Mouse (Mus musculus) ES-E14 (cell line): ENCODE measurements at regions not wholly inside any gene's neighbourhood (a gene's known extent, or its start where the extent isn't known, plus 50 kb on each side); places are given as distances from the start of the nearest gene placed in this dataset.

ENCODE experiments used
- DNase-seq: peaks from one replicate; pipeline ENCODE4 v3.0.0-alpha.2; 2013; ENCODE audit warnings: low read depth, low spot score
- H3K27ac ChIP-seq: 2 replicates; pipeline ENCODE4 v1.5.1; 2012; ENCODE audit warnings: low read depth, mild to moderate bottlenecking, low read length, moderate library complexity, mixed read lengths; ENCODE audit not compliant: poor library complexity, insufficient read depth, severe bottlenecking
- H3K36me3 ChIP-seq: 2 replicates; pipeline ENCODE4 v1.6.1; 2012; ENCODE audit warnings: mild to moderate bottlenecking, low read length, moderate library complexity, mixed read lengths; ENCODE audit not compliant: control insufficient read depth, poor library complexity, insufficient read depth, severe bottlenecking
- H3K4me1 ChIP-seq, 2 experiments: fragments of 150-350 bp in 1 of 2; sonication (generic) in 1 of 2; 2 replicates each; pipeline ENCODE4 v1.6.1; 2012; ENCODE audit warnings: low read length in 2 of 2, mild to moderate bottlenecking in 1 of 2, mixed read lengths in 1 of 2; ENCODE audit not compliant: control insufficient read depth in 2 of 2, insufficient read depth in 2 of 2, poor library complexity in 1 of 2
- H3K4me3 ChIP-seq, 2 experiments: fragments of 150-350 bp in 1 of 2; sonication (generic) in 1 of 2; 2 replicates each; pipeline ENCODE4 v1.5.1; 2012; ENCODE audit warnings: low read length in 2 of 2, low read depth in 1 of 2, mild to moderate bottlenecking in 1 of 2, mixed read lengths in 1 of 2; ENCODE audit not compliant: insufficient read depth in 1 of 2, poor library complexity in 1 of 2, severe bottlenecking in 1 of 2
- H3K9ac ChIP-seq: 2 replicates; pipeline ENCODE4 v1.6.1; 2012; ENCODE audit warnings: low read depth, mild to moderate bottlenecking, low read length, mixed read lengths; ENCODE audit not compliant: poor library complexity, insufficient read depth, severe bottlenecking
- H3K9me3 ChIP-seq: fragments of 150-350 bp; sonication (generic); 2 replicates; pipeline ENCODE4 v1.6.1; 2012; ENCODE audit warnings: low read depth, mild to moderate bottlenecking, low read length; ENCODE audit not compliant: control insufficient read depth, insufficient read depth
- CHD2 ChIP-seq: IDR thresholded peaks from 2 replicates; pipeline ENCODE4 v1.6.1; 2014; ENCODE audit warnings: mild to moderate bottlenecking, low read depth, low read length, inconsistent platforms
- HCFC1 ChIP-seq: IDR thresholded peaks from 2 replicates; pipeline ENCODE4 v1.6.1; 2012; ENCODE audit warnings: low read length, inconsistent platforms, borderline replicate concordance; ENCODE audit not compliant: insufficient read depth
- MAFK ChIP-seq: IDR thresholded peaks from 2 replicates; pipeline ENCODE4 v1.6.1; 2014; ENCODE audit warnings: mild to moderate bottlenecking, low read depth, low read length, inconsistent platforms; ENCODE audit not compliant: insufficient read depth
- ZC3H11A ChIP-seq: IDR thresholded peaks from 2 replicates; pipeline ENCODE4 v1.6.1; 2012; ENCODE audit warnings: low read depth, mild to moderate bottlenecking, inconsistent platforms, low read length, borderline replicate concordance
- ZNF384 ChIP-seq: IDR thresholded peaks from 2 replicates; pipeline ENCODE4 v1.6.1; 2012; ENCODE audit warnings: low read depth, low read length, inconsistent platforms
- in situ Hi-C, 2 experiments: fragments of 600-800 bp; cut with MboI; formaldehyde crosslinking; loops; one replicate each; pipeline ENCODE4 v1.15.1; 2025; ENCODE audit warnings: low sequenced_read_pairs in 2 of 2, inconsistent platforms in 1 of 2; ENCODE audit not compliant: unreplicated experiment in 2 of 2

DNA sequence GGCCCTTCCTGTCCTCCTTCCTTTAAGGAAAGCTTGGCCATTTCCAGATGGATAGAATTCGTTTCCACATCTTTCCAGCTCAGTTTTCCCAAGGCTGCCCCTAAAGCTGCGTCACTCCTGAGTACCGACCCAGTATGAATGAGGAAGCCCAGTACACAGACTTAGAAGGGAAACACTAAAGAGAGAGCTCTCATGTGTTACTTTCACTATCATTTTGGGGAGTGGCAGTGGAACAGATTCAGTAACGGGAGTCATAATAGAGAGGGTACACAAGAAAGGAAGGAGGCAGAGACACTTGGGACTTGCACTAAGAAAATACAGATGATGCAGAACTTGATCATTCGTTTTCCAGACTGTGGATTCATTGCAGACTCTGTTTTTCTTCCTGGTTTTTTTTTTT, 210.1 kb downstream of the Tle4 start:
- H3K27ac ChIP-seq: no peak overlapping the region
- in situ Hi-C loops: loop anchor here in 1 of 2 experiments (25.0 kb wide), 1 partner anchor 650 kb away; no protein-coding TSS in a partner anchor
- no peaks in the 10 kb centered on the region for H3K36me3 ChIP-seq
- H3K9ac ChIP-seq: no peak overlapping the region
- no peaks in the 10 kb centered on the region for H3K9me3 ChIP-seq
- no peaks in the 10 kb centered on the region for H3K4me1 ChIP-seq
- H3K4me3 ChIP-seq: no peak overlapping the region
- no peak for TF ChIP-seq ZC3H11A
- no peak for TF ChIP-seq CHD2
- TF ChIP-seq MAFK: no peak
- TF ChIP-seq ZNF384: no peak
- TF ChIP-seq HCFC1: no peak
- no peak for DNase-seq

DNA sequence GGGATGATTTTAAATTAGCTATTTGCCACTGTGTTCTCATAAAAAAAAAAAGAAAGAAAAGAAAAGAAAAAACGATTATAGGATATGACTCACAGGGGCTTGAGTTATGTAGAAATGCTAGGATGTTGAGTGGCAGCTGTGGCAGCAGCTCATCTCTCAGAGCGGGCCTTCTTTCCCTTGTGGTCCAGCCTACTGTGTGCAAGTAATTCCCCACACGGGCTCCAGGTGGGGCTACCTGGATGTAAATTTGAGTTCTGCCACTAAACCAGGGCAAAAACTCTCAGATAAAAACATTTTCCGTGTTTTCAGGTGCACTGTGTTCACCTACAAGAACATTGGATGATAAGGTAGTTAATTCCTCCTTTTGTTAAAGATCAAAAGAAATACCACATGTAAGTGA, 209.3 kb downstream of the Tle4 start:
- in situ Hi-C loops: loop anchor here in 1 of 2 experiments (25.0 kb wide), 1 partner anchor 649 kb away; no protein-coding TSS in a partner anchor
- TF ChIP-seq MAFK (no peak), ZC3H11A (peak; percentile 73)

DNA sequence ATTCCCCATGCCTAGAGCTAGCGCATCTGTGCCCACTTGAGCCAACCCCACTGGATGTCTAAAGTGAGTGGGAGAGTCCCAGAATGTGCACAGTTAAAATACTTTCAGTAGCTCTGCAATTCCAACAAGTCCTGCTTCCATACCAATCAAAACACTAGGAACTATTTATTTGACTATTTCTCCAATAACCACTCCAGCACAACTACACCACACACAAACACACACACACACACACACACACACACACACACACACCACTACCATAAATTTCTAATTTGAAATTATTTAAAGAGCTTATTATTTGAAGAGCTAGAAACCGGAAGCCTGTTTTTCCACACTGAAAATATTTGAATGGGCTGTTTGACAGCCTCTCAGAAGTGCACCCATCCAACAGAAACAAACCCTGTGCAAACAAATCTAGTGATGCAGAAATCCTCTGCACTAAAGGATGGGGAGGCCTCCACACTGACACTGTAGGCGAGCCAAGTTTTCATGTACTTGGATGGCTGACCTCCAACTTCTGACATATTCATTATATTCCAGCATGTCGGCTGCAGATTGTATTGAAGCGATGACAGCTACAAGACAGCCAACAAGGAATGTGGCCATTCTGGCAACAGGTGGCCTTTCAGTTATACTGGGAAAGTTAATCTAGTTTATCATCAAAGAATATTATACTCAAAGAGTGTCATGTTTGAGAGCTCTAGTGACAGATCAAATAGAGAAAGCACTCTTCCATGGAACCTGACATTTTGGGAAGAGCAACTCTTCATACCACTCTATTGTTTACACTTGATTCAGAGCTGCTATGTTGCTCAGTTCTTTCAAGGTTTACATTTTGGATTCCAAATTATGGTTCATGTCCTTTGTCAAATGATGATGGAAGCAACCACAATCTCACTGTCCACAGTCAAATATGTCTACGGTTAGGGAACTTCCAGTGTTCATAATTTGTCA, 207.7 kb downstream of the Tle4 start:
- in situ Hi-C loops: loop anchor here in 1 of 2 experiments (25.0 kb wide), 1 partner anchor 647 kb away; no protein-coding TSS in a partner anchor
- no peaks in the 10 kb centered on the region for H3K36me3 ChIP-seq
- H3K9ac ChIP-seq: no peak overlapping the region
- no peak for DNase-seq
- H3K27ac ChIP-seq: no peak overlapping the region
- H3K9me3 ChIP-seq: no peaks in the 10 kb centered on the region
- H3K4me3 ChIP-seq: no peak overlapping the region
- TF ChIP-seq ZC3H11A (no peak), HCFC1 (no peak), MAFK (no peak), ZNF384 (no peak), CHD2 (no peak)
- H3K4me1 ChIP-seq: no peaks in the 10 kb centered on the region

More for the DNA sequence above, 209.3 kb downstream of the Tle4 start:
- no peaks in the 10 kb centered on the region for H3K9me3 ChIP-seq
- DNase-seq: peak; percentile 13
- H3K27ac ChIP-seq: no peak overlapping the region
- no peak overlapping the region for H3K4me3 ChIP-seq
- no peaks in the 10 kb centered on the region for H3K4me1 ChIP-seq
- no peaks in the 10 kb centered on the region for H3K36me3 ChIP-seq
- no peak overlapping the region for H3K9ac ChIP-seq

DNA sequence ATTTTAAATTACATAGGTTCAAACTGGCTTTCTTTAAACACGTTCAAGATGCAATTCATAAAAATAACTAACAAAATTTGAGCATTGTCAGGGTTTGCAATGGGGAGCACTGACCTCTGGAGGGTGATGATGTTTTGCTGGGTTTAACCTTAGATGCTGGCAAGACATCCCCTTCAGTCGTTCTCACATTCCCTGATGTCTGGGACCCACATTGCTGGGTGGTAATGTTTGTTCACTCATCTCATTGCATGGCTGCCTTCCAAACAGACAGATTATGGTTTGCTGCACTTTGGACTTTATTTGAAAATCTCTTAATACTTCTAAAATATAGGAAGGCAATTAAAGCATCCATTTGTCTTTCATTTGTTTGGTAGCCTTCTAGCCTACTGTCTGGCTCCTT, 206.9 kb downstream of the Tle4 start:
- no peak for TF ChIP-seq CHD2
- no peak for TF ChIP-seq ZC3H11A
- TF ChIP-seq MAFK: no peak
- TF ChIP-seq ZNF384: no peak
- no peak for TF ChIP-seq HCFC1
- H3K9ac ChIP-seq: no peak overlapping the region
- H3K4me3 ChIP-seq: no peak overlapping the region
- in situ Hi-C loops: loop anchor here in 1 of 2 experiments (25.0 kb wide), 1 partner anchor 646 kb away; no protein-coding TSS in a partner anchor
- no peaks in the 10 kb centered on the region for H3K9me3 ChIP-seq
- no peaks in the 10 kb centered on the region for H3K36me3 ChIP-seq
- no peak for DNase-seq
- no peaks in the 10 kb centered on the region for H3K4me1 ChIP-seq
- no peak overlapping the region for H3K27ac ChIP-seq
